Mouse (Mus musculus) brain, embryonic 14.5 days (tissue): ENCODE measurements around the gene Gpr22.

Experiments used
- CTCF ChIP-seq: fragments of 200-500 bp; IDR thresholded peaks from 2 replicates; pipeline ENCODE4 v1.5.1; 2012; ENCODE audit warnings: inconsistent platforms, mild to moderate bottlenecking, moderate library complexity, borderline replicate concordance; ENCODE audit not compliant: insufficient read depth, insufficient read length; ENCODE audit errors: extremely low read depth
- POLR2A ChIP-seq: fragments of 200-500 bp; IDR thresholded peaks from 2 replicates; pipeline ENCODE4 v1.6.1; 2012; ENCODE audit warnings: mild to moderate bottlenecking, inconsistent platforms, borderline replicate concordance; ENCODE audit not compliant: poor library complexity, insufficient read depth, insufficient read length, severe bottlenecking; ENCODE audit errors: extremely low read depth

DNA sequence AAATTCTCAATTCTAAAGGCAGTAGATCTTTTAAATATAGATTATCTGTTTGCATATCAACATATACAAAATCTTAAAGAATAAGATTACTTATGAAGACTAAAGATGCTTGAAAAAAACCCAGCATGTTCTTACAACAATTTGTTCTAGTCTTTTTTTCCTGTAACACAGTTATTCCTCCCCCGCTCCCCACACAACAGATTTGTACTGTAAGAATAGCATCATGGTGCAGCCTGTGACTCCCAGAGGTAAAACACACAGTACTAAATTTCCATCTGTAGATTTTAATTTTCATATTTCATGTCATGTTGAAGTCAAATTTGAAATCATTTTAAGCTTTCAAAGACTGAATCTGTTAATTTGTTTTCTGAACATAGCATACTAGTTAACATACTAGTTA, 16.4 kb upstream of the Gpr22 start:
- TF ChIP-seq CTCF (no peak), POLR2A (no peak)
